Mouse (Mus musculus) naive thymus-derived CD4-positive, alpha-beta T cell, adult 5 months (primary cell): Measurements from ENCODE around the gene Gtpbp2. TPM values are rescaled to one million over a fixed set of nuclear protein-coding genes. Genes with fewer than 3 reads are reported as not detected.

Experiments used
- polyA plus RNA-seq: library from polyadenylated mRNA; unstranded; fragments of 100-300 nt; shearing (Covaris generic); gene quantifications from one replicate; pipeline ENCODE4 v1.2.1, GENCODE M21; 2017

Gtpbp2 gene
- polyA plus RNA-seq, result 72.4 TPM

GRCm38 (mm10) chr17:46160686-46161085 is at the start of gene Gtpbp2:
TSS of gene Gtpbp2 (plus strand) at chr17:46161032.

GRCm38 (mm10) chr17:46143578-46144423 is 17.0 kb upstream of the Gtpbp2 start, which contains the start of gene Rsph9:
TSS of gene Rsph9 (minus strand) at chr17:46144216.

GRCm38 (mm10) chr17:46152847-46153782 is 7.7 kb upstream of the Gtpbp2 start, which contains the start of gene Mad2l1bp:
TSS of gene Mad2l1bp (minus strand) at chr17:46153553.

GRCm38 (mm10) chr17:46202421-46203071 is 41.7 kb downstream of the Gtpbp2 start, which contains the start of the genes Polh and Xpo5:
TSS of gene Polh (minus strand) at chr17:46202645.
TSS of gene Xpo5 (plus strand) at chr17:46202782.

Other genes with a start within 250 kb of the Gtpbp2 start
- 5.0 TPM for gene Vegfa, start 128.7 kb upstream of the Gtpbp2 start, polyA plus RNA-seq
- gene Mrps18a, start 50.0 kb upstream of the Gtpbp2 start, polyA plus RNA-seq, result 81.6 TPM
- gene Rsph9, start 16.8 kb upstream of the Gtpbp2 start, polyA plus RNA-seq, result 0.87 TPM
- gene Mad2l1bp, start 7.5 kb upstream of the Gtpbp2 start, polyA plus RNA-seq, result 41.2 TPM
- 5.0 TPM for gene Polh, start 41.6 kb downstream of the Gtpbp2 start, polyA plus RNA-seq
- gene Xpo5, start 41.8 kb downstream of the Gtpbp2 start, polyA plus RNA-seq, result 32.3 TPM
- gene Polr1c, start 87.0 kb downstream of the Gtpbp2 start, polyA plus RNA-seq, result 54.6 TPM
- gene Yipf3, start 87.0 kb downstream of the Gtpbp2 start, polyA plus RNA-seq, result 174 TPM
- 0.21 TPM for gene Lrrc73, start 92.5 kb downstream of the Gtpbp2 start, polyA plus RNA-seq
- gene Tjap1, start 122.0 kb downstream of the Gtpbp2 start, polyA plus RNA-seq, result 38.5 TPM
- gene Dlk2, start 136.4 kb downstream of the Gtpbp2 start, polyA plus RNA-seq, result not detected
- gene Abcc10, start 167.3 kb downstream of the Gtpbp2 start, polyA plus RNA-seq, result 5.6 TPM
- gene Zfp318, start 222.7 kb downstream of the Gtpbp2 start, polyA plus RNA-seq, result 10.7 TPM